Mouse (Mus musculus): ENCODE results near the gene Wdr27. TPM values are rescaled to one million over a fixed set of nuclear protein-coding genes. Genes with fewer than 3 reads are reported as not detected.
"Not testable (repeated sequence)": the region's sequence is repeated elsewhere in the genome, so short reads cannot be mapped to it uniquely, and the experiment has no call there.

Gene Wdr27
- 1 to 10 TPM; 3.1 to 3.7 TPM for total RNA-seq (2021)
- long read RNA-seq, partial matches to known transcripts = 0 of 1 reads
- long read RNA-seq, other reads (novel, unspliced or antisense) = 1 of 1 reads

DNA sequence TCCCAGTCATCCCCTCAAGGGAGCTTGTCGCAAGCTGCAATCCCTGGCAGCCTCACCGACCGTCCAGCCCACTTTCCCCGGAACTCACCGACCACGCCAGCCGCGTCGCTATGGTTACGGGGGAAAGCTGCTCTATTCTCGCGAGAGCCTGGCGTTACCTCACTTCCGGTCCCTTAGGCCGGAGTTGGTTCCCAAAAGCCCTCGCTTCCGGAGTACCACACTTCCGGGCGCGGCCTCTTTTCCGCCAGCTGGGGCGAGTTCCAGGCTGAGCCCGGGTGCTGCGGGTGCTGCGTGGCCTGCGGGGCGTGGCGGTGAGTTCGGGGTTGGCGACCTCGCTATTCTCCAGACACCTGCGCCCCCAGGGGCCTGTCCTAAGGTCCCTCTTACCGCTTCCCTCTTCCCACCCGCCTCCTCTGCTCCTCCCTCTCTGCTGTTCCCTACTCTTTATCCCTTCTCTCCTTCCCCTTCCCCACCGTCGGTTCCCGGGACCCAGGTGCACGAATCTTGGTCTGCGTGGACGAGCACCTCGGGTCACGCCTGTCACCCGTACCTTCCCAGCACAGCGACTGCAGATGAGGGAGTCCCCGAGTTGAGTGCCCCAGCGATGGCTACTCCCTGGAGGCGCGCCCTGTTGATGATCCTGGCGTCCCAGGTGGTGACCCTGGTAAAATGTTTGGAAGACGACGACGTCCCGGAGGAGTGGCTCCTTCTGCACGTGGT, at the start of gene Wdr27, which contains the start of gene 1600012H06Rik:
Wdr27 (minus strand) TSS at position 150 of the 720 bp plus-strand sequence.
1600012H06Rik (plus strand) TSS at position 176 of the 720 bp plus-strand sequence.
- peak; percentile 99 for DNase-seq (ENCODE audit: low spot score in 2 of 2)

DNA sequence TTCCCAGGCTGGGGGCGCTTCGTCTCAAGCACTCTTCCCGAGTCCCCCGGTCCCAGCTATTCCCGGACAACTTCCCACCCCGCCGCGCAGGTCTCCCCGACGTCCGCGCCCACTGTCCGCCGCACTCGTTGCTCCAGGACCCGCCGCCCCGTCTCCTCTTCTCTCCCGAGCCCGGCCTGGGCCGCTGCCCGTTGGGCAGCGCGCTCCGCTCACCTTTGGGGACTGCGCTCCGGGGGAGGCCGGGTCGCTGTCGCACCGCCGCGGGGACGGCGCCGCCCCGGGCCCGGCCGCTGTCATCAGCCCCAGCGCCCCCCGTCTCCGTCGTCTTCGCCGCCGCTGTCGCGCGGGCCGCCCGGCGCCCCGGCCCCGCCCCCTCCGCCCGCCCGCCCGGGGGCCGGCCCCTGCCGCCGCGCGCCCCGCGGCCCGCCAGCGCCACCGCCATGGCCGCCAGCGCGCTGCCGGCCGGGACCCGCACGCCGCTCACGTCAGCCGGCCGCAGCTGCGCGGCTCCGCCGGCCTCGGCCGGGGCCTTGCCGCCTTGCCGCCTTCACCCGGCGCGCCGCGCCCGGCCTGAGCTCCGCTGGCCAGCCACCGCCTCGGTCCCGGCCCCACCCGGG, 49.7 kb upstream of the Wdr27 start:
- not testable (repeated sequence) for DNase-seq (ENCODE audit: low spot score in 2 of 2)

DNA sequence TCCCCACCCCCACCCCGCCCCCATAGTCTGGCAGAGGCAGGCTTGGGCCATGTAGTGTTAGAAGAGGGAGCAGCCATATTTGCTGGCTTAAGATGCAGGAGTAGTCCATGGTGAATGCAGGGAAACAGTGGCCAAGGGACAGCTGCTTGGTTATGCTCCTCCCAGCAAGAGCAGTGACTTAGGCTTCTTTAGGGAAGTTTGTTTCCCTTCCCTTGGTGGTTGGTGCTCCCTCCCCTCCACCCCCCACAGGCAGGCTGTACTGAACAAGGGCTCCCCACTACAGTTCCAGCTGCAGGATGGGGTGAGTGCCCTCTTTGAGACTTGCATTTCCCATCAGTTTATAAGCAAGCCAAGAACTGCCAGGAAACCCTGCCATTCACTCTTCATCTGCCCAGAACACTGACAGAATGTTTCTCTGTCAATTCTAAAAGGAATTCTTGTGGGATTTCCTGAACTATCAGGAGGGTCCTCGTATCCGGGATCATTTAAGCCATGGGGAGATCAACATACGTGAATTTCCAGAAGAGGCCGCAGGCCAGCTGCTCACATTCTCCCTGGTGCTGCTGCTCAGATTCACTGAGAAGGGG, 47.3 kb upstream of the Wdr27 start:
- peak in 1 of 2 experiments; percentile 10 for DNase-seq (ENCODE audit: low spot score in 2 of 2)

DNA sequence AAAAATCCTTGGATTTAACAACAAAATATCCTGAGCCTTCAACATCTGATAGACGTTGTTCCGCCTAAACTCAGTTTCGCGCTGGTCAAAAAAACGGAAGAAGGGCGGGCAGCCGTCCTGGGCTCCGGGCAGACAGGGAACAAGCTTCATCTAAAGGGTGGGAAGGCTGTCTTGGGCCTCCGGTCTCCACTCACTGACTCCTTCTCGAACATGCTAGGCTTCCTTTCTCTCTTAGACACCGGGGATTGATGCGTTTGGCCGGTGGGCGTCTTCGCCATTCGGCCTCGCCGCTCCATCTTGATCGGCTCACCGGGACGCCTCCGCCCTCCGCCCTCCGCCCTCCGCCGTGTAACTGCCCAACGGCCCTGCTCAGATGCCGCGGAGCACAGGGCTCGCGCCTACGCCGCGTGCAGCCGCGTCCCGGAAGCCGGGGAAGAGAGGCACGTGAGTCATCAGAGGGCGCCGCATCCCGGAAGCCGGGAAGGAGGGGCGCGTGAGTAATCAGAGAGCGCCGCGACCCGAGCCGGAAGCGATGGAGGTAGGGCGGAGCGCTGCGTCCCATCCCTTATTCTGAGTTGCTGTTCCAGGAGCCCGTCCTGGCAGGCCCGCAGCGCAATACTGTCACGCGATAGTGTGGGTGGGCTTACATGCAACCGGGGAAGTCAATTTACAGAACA, 35.5 kb upstream of the Wdr27 start, which contains the start of the genes 9030025P20Rik and Gm3417:
9030025P20Rik (plus strand) TSS at position 107 of the 677 bp plus-strand sequence.
Gm3417 (minus strand) TSS at position 429 of the 677 bp plus-strand sequence.
- not testable (repeated sequence) for DNase-seq (ENCODE audit: low spot score in 2 of 2)

DNA sequence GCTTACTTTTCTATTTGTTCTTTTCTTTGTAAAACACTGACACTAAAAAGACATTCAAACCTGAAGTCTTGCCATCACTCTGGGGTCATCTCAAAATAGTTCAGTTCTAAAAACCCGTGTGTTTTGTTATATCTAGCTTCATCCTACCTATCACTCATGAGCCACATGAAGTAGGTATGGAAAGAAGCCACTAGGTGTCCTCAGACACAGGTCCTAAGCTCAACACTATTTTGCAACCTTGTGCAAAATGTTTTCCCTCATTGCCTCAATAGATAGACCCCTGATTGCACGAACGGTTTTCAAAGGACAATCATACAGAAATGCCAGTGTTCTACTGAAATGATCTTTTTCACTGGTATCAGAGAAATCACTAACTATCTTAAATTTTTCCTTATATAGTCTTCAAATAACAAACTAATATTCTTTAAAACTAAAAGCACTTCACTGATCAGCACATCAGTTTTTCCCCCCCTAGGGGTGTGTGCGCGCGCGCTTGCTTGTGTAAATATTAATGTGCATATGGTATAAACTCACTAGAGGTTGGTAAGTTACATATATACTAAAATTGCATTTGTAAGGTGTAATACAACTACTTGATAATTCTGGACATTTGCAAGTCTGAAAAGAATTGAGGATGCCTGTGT, 34.9 kb upstream of the Wdr27 start:
- DNase-seq (ENCODE audit: low spot score in 2 of 2) = not testable (repeated sequence)

DNA sequence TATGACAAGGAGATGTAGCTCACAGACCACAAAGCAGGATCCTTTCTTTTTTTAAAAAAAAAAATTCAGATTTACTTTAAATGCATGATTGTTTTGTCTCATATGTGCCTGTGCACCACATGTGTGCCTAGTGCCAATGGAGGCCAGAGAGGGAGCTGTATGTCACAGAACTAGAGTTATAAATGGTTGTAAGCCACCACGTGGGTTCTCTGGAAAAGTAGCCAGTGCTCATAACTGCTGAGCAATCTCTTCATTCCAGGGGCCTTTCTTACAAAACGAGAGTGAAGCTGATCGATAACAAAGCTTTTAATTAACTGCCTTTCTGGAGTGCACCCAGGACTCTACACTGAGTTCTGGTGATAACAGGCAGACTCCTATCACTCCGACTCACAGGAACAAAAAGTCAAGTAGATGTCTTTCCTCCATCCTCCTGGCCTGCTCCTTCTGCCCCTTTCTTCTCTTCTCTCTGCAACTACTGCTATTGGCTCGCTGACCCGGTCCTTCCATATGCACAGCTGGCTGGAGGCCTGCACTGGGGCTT, 25.5 kb upstream of the Wdr27 start:
- not testable (repeated sequence) for DNase-seq (ENCODE audit: low spot score in 2 of 2)

DNA sequence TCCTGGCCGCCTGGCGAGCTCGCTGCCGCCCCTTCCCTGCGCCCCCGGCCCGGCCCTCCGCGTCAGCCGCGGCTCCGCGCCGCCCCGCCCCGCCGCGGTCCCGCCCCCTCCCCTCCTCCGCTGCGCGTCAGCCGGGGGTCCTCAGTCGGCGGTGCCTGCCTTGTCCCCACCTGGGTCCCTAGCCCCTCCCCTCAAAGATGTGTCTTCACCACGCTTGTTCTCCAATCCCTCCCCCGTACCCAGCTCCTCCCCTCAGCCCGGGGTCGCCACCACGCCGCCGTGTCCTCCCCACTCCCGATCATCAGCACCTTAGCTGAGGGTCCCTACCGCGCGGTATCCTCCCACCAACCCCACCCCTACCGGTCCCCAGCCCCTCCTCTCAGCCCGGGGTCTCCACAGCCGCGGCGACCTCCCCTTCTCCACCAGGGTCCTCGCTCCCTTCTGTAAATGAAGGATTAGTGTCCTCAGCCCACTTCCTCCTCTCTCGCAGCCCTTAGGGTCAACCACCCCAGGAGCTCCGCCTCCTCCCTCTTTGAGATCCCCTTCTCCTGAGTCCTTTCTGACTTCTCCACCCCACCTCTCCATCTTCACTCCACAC, 18.7 kb upstream of the Wdr27 start:
- not testable (repeated sequence) for DNase-seq (ENCODE audit: low spot score in 2 of 2)

DNA sequence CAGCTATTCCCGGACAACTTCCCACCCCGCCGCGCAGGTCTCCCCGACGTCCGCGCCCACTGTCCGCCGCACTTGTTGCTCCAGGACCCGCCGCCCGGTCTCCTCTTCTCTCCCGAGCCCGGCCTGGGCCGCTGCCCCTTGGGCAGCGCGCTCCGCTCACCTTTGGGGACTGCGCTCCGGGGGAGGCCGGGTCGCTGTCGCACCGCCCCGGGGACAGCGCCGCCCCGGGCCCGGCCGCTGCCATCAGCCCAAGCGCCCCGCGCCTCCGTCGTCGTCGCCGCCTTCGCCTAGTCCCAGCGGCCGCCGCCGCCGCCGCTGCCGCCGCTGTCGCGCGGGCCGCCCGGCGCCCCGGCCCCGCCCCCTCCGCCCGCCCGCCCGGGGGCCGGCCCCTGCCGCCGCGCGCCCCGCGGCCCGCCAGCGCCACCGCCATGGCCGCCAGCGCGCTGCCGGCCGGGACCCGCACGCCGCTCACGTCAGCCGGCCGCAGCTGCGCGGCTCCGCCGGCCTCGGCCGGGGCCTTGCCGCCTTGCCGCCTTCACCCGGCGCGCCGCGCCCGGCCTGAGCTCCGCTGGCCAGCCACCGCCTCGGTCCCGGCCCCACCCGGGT, 18.1 kb upstream of the Wdr27 start, which contains the start of gene Phf10:
Phf10 (minus strand) TSS at position 323 of the 606 bp plus-strand sequence.
- DNase-seq (ENCODE audit: low spot score in 2 of 2) = peak in 1 of 2 experiments; percentile 20

DNA sequence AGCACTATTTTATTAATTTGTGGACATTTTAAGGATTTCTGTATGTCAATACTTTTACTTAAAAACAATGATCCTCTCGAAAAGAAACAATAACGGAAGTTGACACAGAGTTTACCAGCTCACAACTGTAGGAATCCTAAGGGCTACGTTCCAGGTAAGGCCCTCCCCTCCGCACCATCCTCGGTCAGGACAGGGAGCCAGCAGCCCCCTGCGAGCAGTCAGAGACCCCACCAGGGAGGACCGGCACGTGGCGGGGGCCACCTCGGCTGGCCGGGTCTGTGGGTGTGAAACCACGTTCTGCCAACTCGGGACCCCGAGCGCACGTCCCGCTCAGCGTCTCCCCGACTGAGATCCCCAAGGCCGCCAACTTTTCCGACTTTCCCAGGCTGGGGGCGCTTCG, 17.6 kb upstream of the Wdr27 start:
- DNase-seq (ENCODE audit: low spot score in 2 of 2) = no peak

DNA sequence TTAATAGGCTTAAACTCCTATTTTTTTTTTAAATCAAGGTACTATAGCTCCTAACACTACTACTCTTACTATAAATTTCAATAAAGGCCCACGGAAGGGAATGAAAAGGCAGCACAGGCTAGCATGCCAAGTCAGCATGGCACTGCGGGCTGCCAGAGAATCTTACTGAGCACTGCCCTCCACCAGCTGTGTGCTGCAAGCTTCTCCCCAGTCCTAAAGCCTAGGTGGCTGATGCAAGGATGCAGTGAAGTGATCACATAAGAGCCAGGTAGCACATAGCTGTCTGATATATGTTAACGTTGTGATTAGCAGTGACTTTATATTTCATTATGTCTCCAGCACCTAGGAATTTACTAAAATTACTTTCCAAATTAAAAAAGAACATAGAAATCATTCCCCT, 17.0 kb upstream of the Wdr27 start:
- no peak for DNase-seq (ENCODE audit: low spot score in 2 of 2)

DNA sequence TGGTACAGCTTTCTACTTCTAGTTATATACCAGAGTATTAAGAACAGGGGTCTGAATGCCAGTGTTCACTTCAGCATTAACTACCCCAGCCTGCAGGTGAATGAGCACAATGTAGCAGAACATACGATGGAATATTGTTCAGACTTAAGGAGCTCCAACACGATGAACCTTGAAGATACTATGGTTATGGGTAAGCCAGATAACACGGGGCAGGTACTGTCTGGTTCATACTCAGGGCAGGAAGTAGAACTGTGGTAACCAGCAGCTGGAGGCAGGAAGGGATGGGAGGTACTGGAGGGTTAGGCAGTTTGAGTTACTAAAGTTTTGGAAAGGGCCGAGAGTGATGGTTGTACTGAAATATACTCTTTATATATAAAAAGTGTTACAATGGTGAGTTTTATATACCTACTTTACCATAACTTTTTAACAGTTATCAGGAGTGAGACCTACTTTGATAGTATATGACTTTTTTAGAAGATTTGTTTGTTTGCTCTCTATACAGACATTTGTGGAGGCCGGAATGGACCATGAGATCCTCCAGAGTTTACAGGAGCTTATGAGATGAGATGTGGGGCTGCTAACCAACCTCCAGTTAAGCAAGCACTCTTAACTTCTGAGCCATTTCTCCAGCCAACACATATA, 15.8 kb upstream of the Wdr27 start:
- no peak for DNase-seq (ENCODE audit: low spot score in 2 of 2)

DNA sequence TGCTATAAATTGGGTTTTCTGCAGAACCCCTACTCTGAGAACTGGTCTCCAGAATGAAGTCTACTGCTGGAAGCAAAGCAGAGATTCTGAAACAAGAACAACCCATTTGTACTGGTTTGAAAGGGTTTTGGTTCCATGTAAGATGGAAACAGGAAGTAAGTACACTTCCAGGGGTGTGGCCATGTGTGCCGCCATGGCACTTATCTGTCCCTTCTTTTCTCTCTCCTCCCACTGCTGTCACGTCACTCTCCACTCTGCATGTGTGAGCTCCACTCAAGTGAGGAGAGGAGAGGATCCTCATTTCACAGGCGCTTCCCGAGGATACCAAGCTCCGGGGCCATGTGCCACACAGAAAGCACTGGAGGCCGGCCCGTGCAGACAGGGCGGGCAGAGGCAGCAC, 10.5 kb upstream of the Wdr27 start:
- no peak for DNase-seq (ENCODE audit: low spot score in 2 of 2)

DNA sequence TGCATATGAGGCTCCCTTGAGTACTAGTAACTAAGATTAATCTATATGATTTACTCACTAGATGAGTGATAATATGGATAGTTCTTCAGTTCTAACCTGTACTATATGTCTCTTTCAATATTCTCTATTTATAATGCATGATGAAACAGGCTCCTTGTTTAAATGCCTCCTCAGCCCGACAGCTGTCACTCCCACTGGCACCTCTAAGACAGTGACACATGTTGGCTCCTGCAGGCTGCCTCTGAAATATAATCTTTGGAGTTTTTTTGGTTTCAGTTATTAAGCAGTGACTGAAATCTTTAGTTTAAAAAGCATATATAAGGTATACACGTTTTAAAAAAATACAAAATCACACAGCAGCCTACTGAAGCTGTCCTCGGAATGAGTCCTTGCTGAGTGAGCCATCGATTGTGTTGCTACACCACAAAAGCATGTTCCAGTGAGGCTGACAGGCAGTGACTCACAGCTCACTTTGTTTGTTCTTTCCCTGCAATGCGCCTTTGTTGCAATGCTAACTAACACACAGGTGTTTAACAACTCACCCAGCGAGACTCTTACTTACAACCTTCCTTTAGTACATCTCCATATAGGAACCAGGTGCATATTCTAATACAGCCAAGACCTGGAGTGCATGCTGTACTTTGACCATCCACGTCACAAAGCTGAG, 6.3 kb upstream of the Wdr27 start:
- DNase-seq (ENCODE audit: low spot score in 2 of 2) = peak in 1 of 2 experiments; percentile 27

DNA sequence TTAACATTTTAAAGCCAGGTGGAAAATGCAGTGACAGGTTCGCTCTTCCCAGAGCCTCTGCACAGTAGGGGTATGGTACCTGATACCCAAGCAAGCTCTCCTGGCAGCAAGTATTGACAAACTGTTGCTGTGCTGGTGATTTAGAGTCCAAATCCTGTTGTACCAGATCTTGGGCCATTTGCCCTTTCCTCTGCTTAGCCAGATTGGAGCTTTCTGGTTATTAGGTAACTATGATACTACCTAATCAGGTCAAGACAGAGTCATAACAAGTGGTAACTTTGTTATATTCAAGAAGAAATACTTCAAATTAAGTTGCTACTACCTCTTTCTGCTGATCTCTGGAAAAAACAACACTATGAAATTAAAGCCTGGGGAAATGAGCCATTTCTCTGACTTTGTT, 1.6 kb upstream of the Wdr27 start:
- DNase-seq (ENCODE audit: low spot score in 2 of 2) = no peak

DNA sequence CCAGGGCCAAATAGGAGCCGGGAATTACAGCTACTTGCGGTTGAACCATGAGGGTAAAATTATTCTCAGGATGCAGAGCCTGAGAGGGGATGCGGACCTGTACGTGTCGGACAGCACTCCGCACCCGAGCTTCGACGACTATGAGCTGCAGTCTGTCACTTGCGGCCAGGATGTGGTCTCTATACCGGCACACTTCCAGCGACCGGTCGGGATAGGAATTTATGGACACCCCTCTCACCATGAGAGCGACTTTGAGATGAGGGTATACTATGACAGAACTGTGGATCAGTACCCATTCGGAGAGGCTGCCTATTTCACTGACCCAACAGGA, 736 bp upstream of the Wdr27 start:
- DNase-seq (ENCODE audit: low spot score in 2 of 2) = no peak

DNA sequence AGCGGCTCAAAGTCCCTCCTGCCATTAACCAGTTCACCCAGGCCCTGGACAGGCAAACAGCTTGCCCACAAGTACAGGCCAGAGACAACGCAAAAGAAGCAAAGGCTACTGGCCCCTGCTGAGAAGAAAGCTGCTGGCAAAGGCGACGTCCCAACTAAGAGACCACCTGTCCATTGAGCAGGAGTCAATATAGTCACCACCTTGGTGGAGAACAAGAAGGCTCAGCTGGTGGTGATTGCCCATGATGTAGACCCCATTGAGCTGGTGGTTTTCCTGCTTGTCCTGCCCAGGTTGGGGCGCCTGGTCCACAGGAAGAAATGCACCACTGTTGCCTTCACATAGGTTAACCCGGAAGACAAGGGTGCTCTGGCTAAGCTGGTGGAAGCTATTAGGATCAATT, 777 bp downstream of the Wdr27 start:
- DNase-seq (ENCODE audit: low spot score in 2 of 2) = not testable (repeated sequence)

DNA sequence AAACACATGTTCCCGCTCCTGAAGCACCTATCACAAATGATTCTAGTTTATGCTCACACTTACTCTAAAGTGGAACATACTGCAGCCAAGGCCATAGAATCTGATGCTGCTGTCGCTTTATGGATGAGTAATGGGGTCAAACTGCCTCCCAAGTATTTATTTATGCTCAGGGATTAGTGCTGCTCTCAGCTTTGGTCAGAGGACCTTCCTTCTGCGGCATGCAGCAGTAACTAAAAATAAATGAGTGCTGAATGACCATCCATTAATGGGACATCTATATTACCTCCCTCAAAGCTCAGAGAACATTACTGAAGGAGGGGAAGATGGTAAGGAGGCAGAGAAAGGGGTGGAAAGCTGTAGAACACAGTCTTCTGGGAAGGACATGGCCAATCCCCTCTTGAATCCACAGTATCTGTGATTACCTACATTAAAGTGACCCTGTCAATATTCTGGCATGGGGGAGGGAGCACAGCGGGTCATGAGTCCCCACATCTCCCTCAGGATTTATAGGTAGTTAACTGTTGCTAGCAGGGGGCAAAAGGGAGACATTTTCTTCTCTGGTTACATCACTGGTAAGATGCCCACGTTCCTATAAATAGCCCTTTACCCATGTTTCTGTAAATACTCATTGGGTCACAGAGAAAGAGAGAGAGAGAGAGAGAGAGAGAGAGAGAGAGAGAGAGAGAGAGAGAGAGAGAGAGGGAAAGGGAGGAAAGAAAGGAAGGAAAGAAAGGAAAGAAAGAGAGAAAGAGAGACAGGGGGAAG, 6.9 kb downstream of the Wdr27 start:
- DNase-seq (ENCODE audit: low spot score in 2 of 2) = no peak

DNA sequence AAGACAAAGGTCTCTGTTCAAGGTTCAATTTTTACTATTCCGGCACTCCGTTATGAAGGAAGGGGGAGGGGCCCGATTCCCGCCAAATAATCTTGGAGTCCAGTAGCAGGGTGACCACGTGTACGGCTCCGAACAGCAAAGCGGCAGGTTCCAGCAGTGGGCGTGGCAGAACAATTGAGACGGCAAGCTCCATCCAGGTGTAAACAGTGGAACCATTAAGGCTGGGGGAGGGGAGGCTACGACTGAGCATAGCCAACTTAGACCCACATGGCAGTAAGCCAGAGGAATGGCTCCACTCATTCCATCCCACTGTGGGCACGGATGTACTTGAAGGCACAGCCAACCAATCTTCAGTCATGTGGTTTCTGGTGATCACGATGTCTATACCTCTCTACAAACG, 7.7 kb downstream of the Wdr27 start:
- not testable (repeated sequence) for DNase-seq (ENCODE audit: low spot score in 2 of 2)

Measured in layer of hippocampus, adult 18-20 months (tissue).